Mouse (Mus musculus) testis, adult 2 months (tissue): Measurements from ENCODE around the gene Pccb.

Experiments used
- CTCF ChIP-seq: fragments of 200-500 bp; IDR thresholded peaks from 2 replicates; pipeline ENCODE4 v1.5.1; 2012; ENCODE audit warnings: low read depth, mild to moderate bottlenecking, inconsistent platforms, low read length, moderate library complexity; ENCODE audit not compliant: control insufficient read depth, insufficient read depth, insufficient replicate concordance
- POLR2A ChIP-seq: fragments of 200-500 bp; IDR thresholded peaks from 2 replicates; pipeline ENCODE4 v1.6.1; 2012; ENCODE audit warnings: low read depth, mild to moderate bottlenecking, inconsistent platforms, low read length, moderate library complexity; ENCODE audit not compliant: control insufficient read depth

- no peak for TF ChIP-seq CTCF
- no peak for TF ChIP-seq POLR2A
Measured at GRCm38 (mm10) chr9:101002053-101002452, 32.6 kb downstream of the Pccb start.
